Mouse (Mus musculus) Patski (cell line): Measurements from ENCODE around the gene Gsdma2. TPM values are rescaled to one million over a fixed set of nuclear protein-coding genes. Genes with fewer than 3 reads are reported as not detected.
"Not testable (repeated sequence)": the region's sequence is repeated elsewhere in the genome, so short reads cannot be mapped to it uniquely, and the experiment has no call there.

ENCODE experiments used
- ATAC-seq: fragments of 100-300 bp; one replicate; pipeline ENCODE4 v1.8.0; 2021
- CTCF ChIA-PET: fragments of 350-600 bp; sonication (Branson Sonifier 250); formaldehyde crosslinking; loops from one replicate; lab custom pipeline; 2022; ENCODE audit warnings: inconsistent platforms; lab: Charles Lee
- POLR2A ChIA-PET: fragments of 350-600 bp; sonication (Branson Sonifier 250); formaldehyde crosslinking; loops from one replicate; lab custom pipeline; 2022; ENCODE audit warnings: antibody characterized with exemption, inconsistent platforms; lab: Charles Lee
- DNase-seq: peaks from one replicate; pipeline ENCODE4 v3.0.0-alpha.2; 2011; ENCODE audit warnings: low read depth, low spot score
- H3K27me3 ChIP-seq: fragments of 371-371 bp; one replicate; pipeline ENCODE4 v1.5.1; 2021
- CTCF ChIP-seq: fragments of 100-300 bp; IDR thresholded peaks from one replicate; pipeline ENCODE4 v1.5.1; 2021
- in situ Hi-C: fragments of 300-500 bp; cut with MboI; formaldehyde crosslinking; loops from 3 replicates; pipeline ENCODE4 v1.11.1; 2018; ENCODE audit warnings: low pct_unique_long_range_greater_than_20kb, mixed read lengths
- polyA plus RNA-seq: library from polyadenylated mRNA; unstranded; gene quantifications from one replicate; pipeline ENCODE4 v1.2.3, GENCODE M21; 2021

The Gsdma2 gene
- polyA plus RNA-seq, 1 experiment from 2014 or later, result not detected

- ATAC-seq (no peak), DNase-seq (no peak)
- POLR2A ChIA-PET, result no interaction called here
- TF ChIP-seq CTCF, result no peak
- in situ Hi-C loops, result loop anchor here (5.0 kb wide), 1 partner anchor 57 kb away; no protein-coding TSS in a partner anchor
- CTCF ChIA-PET, result interaction anchor here (1.4 kb wide), 1 partner anchor 9 kb away, joined by 3 read pairs; no protein-coding TSS in a partner anchor
- H3K27me3 ChIP-seq, result peaks cover 13% of the 10 kb centered on the region
Measured at GRCm38 (mm10) chr11:98664091-98664490, 17.5 kb downstream of the Gsdma2 start, which contains the start of gene Gsdma. Gene Gsdma, plus strand, starts transcription at chr11:98664351.

DNA sequence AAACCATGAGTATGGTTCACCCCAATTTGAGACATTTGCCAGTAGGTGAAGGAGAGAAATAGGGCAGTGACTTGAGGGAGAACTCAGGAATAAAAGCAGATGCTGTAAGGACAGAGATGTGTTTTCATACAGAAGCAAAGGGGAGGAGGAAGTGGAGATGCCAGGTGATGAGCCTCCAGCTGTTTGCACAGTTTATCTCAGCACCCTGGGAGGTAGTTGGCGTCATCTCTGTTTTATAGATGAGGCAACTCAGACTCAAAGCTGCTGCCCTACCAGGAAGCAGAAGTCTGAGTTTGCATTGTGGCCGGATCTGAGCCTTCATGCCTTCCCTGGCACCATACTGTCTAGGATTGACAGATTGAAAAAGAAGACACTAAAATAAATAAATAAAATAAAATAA lies 22.4 kb downstream of the Gsdma2 start:
- ChIA-PET CTCF (no interaction called here), POLR2A (no interaction called here)
- TF ChIP-seq CTCF, result no peak
- H3K27me3 ChIP-seq, result peaks cover 5% of the 10 kb centered on the region
- in situ Hi-C loops, result no loop called here
- no peak for DNase-seq
- no peak for ATAC-seq

DNA sequence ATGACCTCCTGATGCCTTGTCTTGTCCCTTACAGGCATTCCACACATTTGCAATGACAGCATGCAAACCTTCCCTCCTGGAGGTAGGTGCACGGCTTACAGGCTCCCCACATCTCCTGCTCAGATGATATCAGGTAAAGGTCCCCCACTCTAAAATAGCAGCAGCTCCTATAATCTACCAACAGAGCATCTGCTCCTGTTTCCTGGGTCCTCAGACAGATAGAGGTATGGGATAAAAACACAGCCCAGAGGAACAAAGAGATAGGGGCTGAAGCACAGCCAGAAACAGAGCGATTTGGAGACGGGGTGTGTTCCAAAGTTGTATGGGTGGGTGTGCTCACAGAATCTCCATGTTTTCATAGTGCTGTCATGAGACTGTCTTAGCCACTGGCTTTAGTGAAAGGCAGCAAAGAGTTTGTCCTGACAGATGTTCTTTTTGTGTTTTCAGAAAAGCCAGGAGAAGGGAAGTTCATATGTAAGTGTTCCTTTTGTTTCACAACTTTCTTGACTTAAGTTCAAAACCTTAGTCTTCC lies 24.8 kb downstream of the Gsdma2 start:
- ChIA-PET POLR2A (interaction anchor here (0.6 kb wide), 1 partner anchor 22 kb away, joined by 3 read pairs; no protein-coding TSS in a partner anchor), CTCF (interaction anchor here (3.4 kb wide), 1 partner anchor 11 kb away, joined by 22 read pairs; no protein-coding TSS in a partner anchor)
- no peak for TF ChIP-seq CTCF
- H3K27me3 ChIP-seq, result peaks cover 5% of the 10 kb centered on the region
- in situ Hi-C loops, result no loop called here
- DNase-seq, result no peak
- no peak for ATAC-seq

- in situ Hi-C loops, result no loop called here
- H3K27me3 ChIP-seq, result peaks cover under 1% of the 10 kb centered on the region
- ChIA-PET CTCF (interaction anchor here (1.7 to 3.4 kb wide), 2 partner anchors 10 to 11 kb away, joined by 6 to 22 read pairs; partner anchors contain the start of gene Psmd3), POLR2A (no interaction called here)
- peak; percentile 47 for DNase-seq
- ATAC-seq, result peak; percentile 19
- TF ChIP-seq CTCF, result no peak
Measured at GRCm38 (mm10) chr11:98671857-98672256, 25.3 kb downstream of the Gsdma2 start.

GRCm38 (mm10) chr11:98672482-98672881 lies 25.9 kb downstream of the Gsdma2 start:
- in situ Hi-C loops, result no loop called here
- CTCF ChIA-PET, result interaction anchor here (0.9 to 3.4 kb wide), 5 partner anchors 9 to 104 kb away, joined by 3 to 22 read pairs (median 3); partner anchors contain the start of genes Gsdma and Psmd3

GRCm38 (mm10) chr11:98673136-98673535 lies 26.6 kb downstream of the Gsdma2 start:
- CTCF ChIA-PET, result interaction anchor here (0.9 to 3.4 kb wide), 5 partner anchors 9 to 105 kb away, joined by 3 to 22 read pairs (median 3); partner anchors contain the start of genes Gsdma and Psmd3
- H3K27me3 ChIP-seq, POLR2A ChIA-PET, in situ Hi-C loops, DNase-seq, ATAC-seq: not testable (repeated sequence)
- TF ChIP-seq CTCF, result peak; percentile 75

More at GRCm38 (mm10) chr11:98672482-98672881, 25.9 kb downstream of the Gsdma2 start:
- no peak for TF ChIP-seq CTCF
- no peaks in the 10 kb centered on the region for H3K27me3 ChIP-seq
- DNase-seq (no peak), ATAC-seq (no peak)
- POLR2A ChIA-PET, result no interaction called here

GRCm38 (mm10) chr11:98675829-98676363 lies 29.3 kb downstream of the Gsdma2 start:
- no peak for ATAC-seq
- no peak for TF ChIP-seq CTCF
- no peak for DNase-seq
- no peaks in the 10 kb centered on the region for H3K27me3 ChIP-seq
- in situ Hi-C loops, result no loop called here
- POLR2A ChIA-PET, result no interaction called here
- CTCF ChIA-PET, result interaction anchor here (1.7 to 1.9 kb wide), 2 partner anchors 15 to 16 kb away, joined by 4 to 5 read pairs; no protein-coding TSS in a partner anchor

DNA sequence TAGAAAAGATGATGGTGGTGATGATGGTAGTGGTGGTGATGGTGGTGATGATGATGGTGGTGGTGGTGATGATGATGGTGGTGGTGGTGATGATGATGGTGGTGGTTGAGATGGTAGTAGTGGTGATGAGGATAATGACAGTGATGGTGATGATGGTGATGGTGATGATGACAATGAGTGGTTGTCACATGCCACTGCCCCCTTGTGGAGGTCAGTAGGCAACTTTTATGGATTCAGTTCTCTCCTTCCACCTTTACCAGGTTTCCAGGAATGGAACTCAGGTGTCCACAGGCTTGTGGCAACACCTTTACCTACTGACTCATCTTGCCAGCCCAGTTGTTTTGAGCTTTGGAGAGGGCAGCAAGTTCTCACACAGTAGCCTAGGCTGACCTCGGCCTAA lies 33.5 kb downstream of the Gsdma2 start:
- ATAC-seq (no peak), DNase-seq (no peak)
- ChIA-PET CTCF (no interaction called here), POLR2A (no interaction called here)
- no peaks in the 10 kb centered on the region for H3K27me3 ChIP-seq
- peak; percentile 20 for TF ChIP-seq CTCF
- in situ Hi-C loops, result no loop called here

GRCm38 (mm10) chr11:98680595-98680994 lies 34.0 kb downstream of the Gsdma2 start:
- H3K27me3 ChIP-seq, ATAC-seq, CTCF ChIA-PET, DNase-seq, in situ Hi-C loops, POLR2A ChIA-PET: not testable (repeated sequence)

DNA sequence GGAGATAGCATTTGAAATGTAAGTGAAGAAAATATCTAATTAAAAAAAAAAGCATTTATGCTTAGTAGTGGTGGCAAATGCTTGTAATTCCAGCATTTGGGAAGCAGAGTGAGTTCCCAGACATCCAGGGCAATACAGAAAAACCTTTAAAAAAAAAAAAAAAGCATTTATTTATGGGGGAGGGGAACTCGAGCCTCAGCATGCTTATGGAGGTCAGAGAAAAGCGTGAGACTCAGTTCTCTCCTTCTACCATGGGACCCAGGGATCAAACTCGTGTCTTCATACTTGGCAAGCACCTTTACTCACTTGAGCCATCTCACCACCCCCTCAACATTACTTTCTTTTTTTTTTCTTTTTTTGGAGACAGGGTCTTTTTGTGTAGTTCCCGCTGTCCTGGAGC lies 34.6 kb downstream of the Gsdma2 start:
- no peak for TF ChIP-seq CTCF
- ChIA-PET POLR2A (interaction anchor here (0.7 kb wide), 1 partner anchor 95 kb away, joined by 6 read pairs; no protein-coding TSS in a partner anchor), CTCF (interaction anchor here (1.2 to 1.9 kb wide), 3 partner anchors 8 to 106 kb away, joined by 3 to 9 read pairs (median 6); no protein-coding TSS in a partner anchor)
- ATAC-seq, result no peak
- in situ Hi-C loops, result no loop called here
- no peak for DNase-seq
- H3K27me3 ChIP-seq, result no peaks in the 10 kb centered on the region
